ENCODE assay signal across 28 mouse cellular contexts in the genomic region with DNA sequence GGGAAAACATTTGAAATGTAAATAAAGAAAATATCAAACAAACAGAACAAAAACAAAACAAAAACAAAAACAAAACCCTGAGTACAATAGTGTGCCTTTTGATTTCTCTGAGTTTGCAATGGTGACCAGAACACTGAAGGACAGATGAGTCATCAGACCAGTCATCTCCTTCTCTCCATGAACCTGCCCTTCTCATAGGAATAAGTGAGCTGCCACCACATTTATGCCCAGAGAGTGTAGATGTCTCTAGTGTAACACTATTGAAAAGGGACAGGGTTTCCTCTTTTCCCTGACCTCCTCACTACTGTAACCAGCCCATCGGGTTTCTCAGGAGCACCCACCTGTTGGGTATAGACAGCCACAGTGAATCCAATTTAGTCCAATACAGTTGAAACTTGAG. TPM values are rescaled to one million over a fixed set of nuclear protein-coding genes. Genes with fewer than 3 reads are reported as not detected.
"Had no signal": no experiment of that assay in that cellular context is flagged by ENCODE, and none has a peak within 500 bp of the region (broad histone marks: within the 10 kb centered on the region; RNA-seq: fewer than 3 reads in every experiment).

No protein-coding gene starts in this region.

- H3K9ac ChIP-seq: heart, embryonic 12.5 days; hindbrain, embryonic 12.5 days; hindbrain, embryonic 14.5 days; intestine, embryonic 15.5 days; limb, embryonic 13.5 days; limb, embryonic 15.5 days; liver, embryonic 12.5 days; liver, embryonic 14.5 days had no signal

- H3K27me3 ChIP-seq: heart, embryonic 12.5 days; hindbrain, embryonic 12.5 days; intestine, embryonic 15.5 days; limb, embryonic 13.5 days; limb, embryonic 15.5 days; liver, embryonic 12.5 days had no signal

- H3K4me1 ChIP-seq: heart, embryonic 10.5 days; heart, embryonic 12.5 days; hindbrain, embryonic 10.5 days; hindbrain, embryonic 12.5 days; intestine, embryonic 15.5 days; liver, embryonic 12.5 days had no signal

- H3K4me2 ChIP-seq: heart, embryonic 12.5 days; hindbrain, embryonic 12.5 days; hindbrain, embryonic 14.5 days; intestine, embryonic 15.5 days; limb, embryonic 13.5 days; limb, embryonic 15.5 days; liver, embryonic 12.5 days had no signal

- H3K4me3 ChIP-seq: gastrocnemius, adult 2 months; heart, embryonic 10.5 days; heart, embryonic 12.5 days; hindbrain, embryonic 10.5 days; hindbrain, embryonic 12.5 days; intestine, embryonic 15.5 days; limb, embryonic 13.5 days; limb, embryonic 15.5 days; liver, embryonic 12.5 days had no signal

- H3K9me3 ChIP-seq: hindbrain, embryonic 12.5 days; intestine, embryonic 15.5 days; limb, embryonic 15.5 days; liver, embryonic 12.5 days had no signal

- H3K36me3 ChIP-seq: heart, embryonic 12.5 days; hindbrain, embryonic 12.5 days; intestine, embryonic 15.5 days; limb, embryonic 15.5 days; liver, embryonic 12.5 days had no signal

- ATAC-seq: hindbrain, embryonic 16.5 days; inflammation-experienced regulatory T-cells, adult 6 months; intestine, embryonic 15.5 days; intestine, postnatal 0 days; liver, embryonic 12.5 days had no signal

- H3K27ac ChIP-seq: gastrocnemius, adult 2 months; heart, embryonic 10.5 days; hindbrain, embryonic 10.5 days; hindbrain, embryonic 12.5 days; hindbrain, embryonic 14.5 days; intestine, embryonic 15.5 days; limb, embryonic 13.5 days; limb, embryonic 15.5 days; liver, embryonic 12.5 days; liver, embryonic 14.5 days had no signal

- DNase-seq: gastrocnemius, adult 2 months; gastrocnemius, postnatal 10 days; gastrocnemius, postnatal 25 days; heart, adult 18-20 months; heart, postnatal 10 days; heart, postnatal 4 days; kidney, adult 18-20 months; kidney, adult 8-10 months; kidney, postnatal 10 days; kidney, postnatal 25 days; kidney, postnatal 4 days; layer of hippocampus, adult 9-11 months; layer of hippocampus, postnatal 36 days; left cerebral cortex, postnatal 4 days had no signal

RNA-seq across cellular contexts. Expression of gene Gpc6, which starts 14.4 kb away (rescaled TPM):
- total RNA-seq: granulocyte monocyte progenitor cell, adult 5-6 weeks had no signal
